7 mouse cellular contexts compared by ENCODE assay signal in genomic region chr19:41913774-41914591, GRCm38 (mm10). TPM values are rescaled to one million over a fixed set of nuclear protein-coding genes. Genes with fewer than 3 reads are reported as not detected.
DNase-seq lines count a peak whose midpoint lies in the region; ATAC-seq lines count a peak whose summit lies in the region.

No protein-coding gene starts in this region.

- peak overlapping the region; percentile 96 for H3K4me3 ChIP-seq in neural tube, embryonic 11.5 days (ENCODE audit: low read depth, low read length)
- H3K4me3 ChIP-seq in forebrain, embryonic 11.5 days (ENCODE audit: low read depth, low read length): peak overlapping the region; percentile 96
- peak overlapping the region; percentile 78 for H3K4me3 ChIP-seq in liver, embryonic 13.5 days (replicated peaks)

- ATAC-seq in neural tube, embryonic 11.5 days (ENCODE audit: insufficient read depth, low FRiP score, low TSS enrichment): no peak
- ATAC-seq in forebrain, embryonic 11.5 days (replicated peaks; ENCODE audit: low FRiP score): no peak
- ATAC-seq in liver, embryonic 13.5 days (ENCODE audit: low read depth): no peak

- peak overlapping the region; percentile 93 for H3K4me2 ChIP-seq in neural tube, embryonic 11.5 days (ENCODE audit: low read depth)
- H3K4me2 ChIP-seq in forebrain, embryonic 11.5 days (ENCODE audit: low read depth, low read length, severe bottlenecking): peak overlapping the region; percentile 60
- H3K4me2 ChIP-seq in liver, embryonic 13.5 days: peak overlapping the region; percentile 99

- intact Hi-C loops in left cerebral cortex, postnatal 10 days (cut with DNase I): no loop called here

- H3K9ac ChIP-seq in neural tube, embryonic 11.5 days (ENCODE audit: low read length): peak overlapping the region; percentile 84
- H3K9ac ChIP-seq in forebrain, embryonic 11.5 days (ENCODE audit: low read length): peak overlapping the region; percentile 97
- peak overlapping the region; percentile 84 for H3K9ac ChIP-seq in liver, embryonic 13.5 days

- H3K36me3 ChIP-seq in neural tube, embryonic 11.5 days (ENCODE audit: control insufficient read depth, insufficient read depth, low read length): peaks cover 10% of the 10 kb centered on the region
- peaks cover 15% of the 10 kb centered on the region for H3K36me3 ChIP-seq in forebrain, embryonic 11.5 days (ENCODE audit: control insufficient read depth, insufficient read depth, low read length)
- H3K36me3 ChIP-seq in liver, embryonic 13.5 days: peaks cover 38% of the 10 kb centered on the region

- DNase-seq in neural tube, embryonic 11.5 days (ENCODE audit: low spot score): no peak
- no peak for DNase-seq in neural tube, embryonic 10.5 days (ENCODE audit: extremely low spot score, low spot score)
- DNase-seq in forebrain, embryonic 11.5 days (ENCODE audit: low spot score): no peak
- DNase-seq in liver, embryonic 13.5 days: no peak
- DNase-seq in testis, postnatal 14 days (ENCODE audit: low spot score): no peak
- no peak for DNase-seq in left cerebral cortex, postnatal 10 days (ENCODE audit: extremely low spot score in 1 of 2, low spot score in 2 of 2)
- no peak for DNase-seq in yolk sac, embryonic 10.5 days (ENCODE audit: low spot score)

- 54% methylated on average over 6 of the region's 6 CpGs for WGBS in neural tube, embryonic 11.5 days
- WGBS in forebrain, embryonic 11.5 days: 34% methylated on average over 6 of the region's 6 CpGs
- WGBS in liver, embryonic 13.5 days (ENCODE audit: insufficient replicate concordance): 42% methylated on average over 6 of the region's 6 CpGs

- no peaks in the 10 kb centered on the region for H3K27me3 ChIP-seq in neural tube, embryonic 11.5 days (ENCODE audit: control insufficient read depth, insufficient read depth, low read length)
- no peaks in the 10 kb centered on the region for H3K27me3 ChIP-seq in forebrain, embryonic 11.5 days (ENCODE audit: control insufficient read depth, insufficient read depth, low read length)
- H3K27me3 ChIP-seq in liver, embryonic 13.5 days: no peaks in the 10 kb centered on the region

- no peaks in the 10 kb centered on the region for H3K9me3 ChIP-seq in neural tube, embryonic 11.5 days (ENCODE audit: control insufficient read depth, low read length)
- no peaks in the 10 kb centered on the region for H3K9me3 ChIP-seq in forebrain, embryonic 11.5 days (ENCODE audit: control insufficient read depth, low read length)
- H3K9me3 ChIP-seq in liver, embryonic 13.5 days (replicated peaks): no peaks in the 10 kb centered on the region

- H3K4me1 ChIP-seq in neural tube, embryonic 11.5 days (ENCODE audit: control insufficient read depth, insufficient read depth, low read length): peaks cover 14% of the 10 kb centered on the region
- peaks cover 5% of the 10 kb centered on the region for H3K4me1 ChIP-seq in forebrain, embryonic 11.5 days (replicated peaks; ENCODE audit: control insufficient read depth, insufficient read depth, low read length)
- H3K4me1 ChIP-seq in liver, embryonic 13.5 days (replicated peaks): peaks cover 42% of the 10 kb centered on the region

- H3K27ac ChIP-seq in neural tube, embryonic 11.5 days (ENCODE audit: low read depth, low read length): no peak overlapping the region
- no peak overlapping the region for H3K27ac ChIP-seq in forebrain, embryonic 11.5 days (ENCODE audit: low read depth, low read length)
- peak overlapping the region; percentile 85 for H3K27ac ChIP-seq in liver, embryonic 13.5 days

RNA-seq across cellular contexts. Expression of gene Pgam1, which starts 2.3 kb away (rescaled TPM):
- 824 and 860 TPM in 2 replicates for polyA plus RNA-seq in neural tube, embryonic 11.5 days (2014; fragmentation: Nextera tagmentation; extraction: Ambion mirVana)
- 901 and 961 TPM in 2 replicates for polyA plus RNA-seq in forebrain, embryonic 11.5 days (2014; fragmentation: Nextera tagmentation; extraction: Ambion mirVana)
- 230 and 238 TPM in 2 replicates for polyA plus RNA-seq in liver, embryonic 13.5 days (2015; fragmentation: Nextera tagmentation; extraction: Ambion mirVana)
- 100 to 1,000 TPM; 526 to 534 TPM for total RNA-seq in left cerebral cortex, postnatal 10 days (2021)

RNA-seq across cellular contexts. Expression of gene Rrp12, which starts 18.0 kb away (rescaled TPM):
- 18.0 and 20.2 TPM in 2 replicates for polyA plus RNA-seq in neural tube, embryonic 11.5 days (2014; fragmentation: Nextera tagmentation; extraction: Ambion mirVana)
- 24.3 and 26.1 TPM in 2 replicates for polyA plus RNA-seq in forebrain, embryonic 11.5 days (2014; fragmentation: Nextera tagmentation; extraction: Ambion mirVana)
- 15.2 and 17.2 TPM in 2 replicates for polyA plus RNA-seq in liver, embryonic 13.5 days (2015; fragmentation: Nextera tagmentation; extraction: Ambion mirVana)
- 10 to 100 TPM; 38.5 to 40.3 TPM for total RNA-seq in left cerebral cortex, postnatal 10 days (2021)

RNA-seq across cellular contexts. Expression of gene Exosc1, which starts 19.2 kb away (rescaled TPM):
- polyA plus RNA-seq in neural tube, embryonic 11.5 days (2014; fragmentation: Nextera tagmentation; extraction: Ambion mirVana): 61.3 and 67.0 TPM in 2 replicates
- 83.9 and 87.5 TPM in 2 replicates for polyA plus RNA-seq in forebrain, embryonic 11.5 days (2014; fragmentation: Nextera tagmentation; extraction: Ambion mirVana)
- 61.6 and 67.2 TPM in 2 replicates for polyA plus RNA-seq in liver, embryonic 13.5 days (2015; fragmentation: Nextera tagmentation; extraction: Ambion mirVana)
- 10 to 100 TPM; 23.7 to 29.0 TPM for total RNA-seq in left cerebral cortex, postnatal 10 days (2021)

RNA-seq across cellular contexts. Expression of gene Zdhhc16, which starts 19.3 kb away (rescaled TPM):
- 66.8 and 69.2 TPM in 2 replicates for polyA plus RNA-seq in neural tube, embryonic 11.5 days (2014; fragmentation: Nextera tagmentation; extraction: Ambion mirVana)
- polyA plus RNA-seq in forebrain, embryonic 11.5 days (2014; fragmentation: Nextera tagmentation; extraction: Ambion mirVana): 70.7 and 76.6 TPM in 2 replicates
- polyA plus RNA-seq in liver, embryonic 13.5 days (2015; fragmentation: Nextera tagmentation; extraction: Ambion mirVana): 43.1 and 44.1 TPM in 2 replicates
- 10 to 100 TPM; 55.0 to 69.5 TPM for total RNA-seq in left cerebral cortex, postnatal 10 days (2021)
